Mouse (Mus musculus) ZHBTc4 (cell line): ENCODE measurements around the gene Slpi.

ENCODE experiments used
- DNase-seq: peaks from one replicate; pipeline ENCODE4 v3.0.0-alpha.2; 2011; ENCODE audit warnings: low read depth, low spot score

The Slpi gene

GRCm38 (mm10) chr2:164389020-164389419 lies at the start of gene Slpi:
Gene Slpi (minus strand): TSS chr2:164389095.
- DNase-seq, result peak; percentile 46

GRCm38 (mm10) chr2:164438257-164438656 lies 49.4 kb upstream of the Slpi start:
- no peak for DNase-seq

- no peak for DNase-seq
Measured at GRCm38 (mm10) chr2:164437710-164438109, 48.8 kb upstream of the Slpi start.

GRCm38 (mm10) chr2:164436961-164437360 lies 48.1 kb upstream of the Slpi start:
- DNase-seq, result no peak

- DNase-seq, result no peak
Measured at GRCm38 (mm10) chr2:164436215-164436913, 47.5 kb upstream of the Slpi start.

- DNase-seq, result peak; percentile 53
Measured at GRCm38 (mm10) chr2:164435216-164436090, 46.6 kb upstream of the Slpi start.

- DNase-seq, result no peak
Measured at GRCm38 (mm10) chr2:164434681-164435080, 45.8 kb upstream of the Slpi start.

GRCm38 (mm10) chr2:164433278-164433895 lies 44.5 kb upstream of the Slpi start:
- DNase-seq, result peak; percentile 68

GRCm38 (mm10) chr2:164432541-164433191 lies 43.8 kb upstream of the Slpi start:
- no peak for DNase-seq

GRCm38 (mm10) chr2:164431676-164432465 lies 43.0 kb upstream of the Slpi start:
- no peak for DNase-seq

GRCm38 (mm10) chr2:164430697-164431096 lies 41.8 kb upstream of the Slpi start:
- DNase-seq, result peak; percentile 77

- DNase-seq, result peak; percentile 51
Measured at GRCm38 (mm10) chr2:164429881-164430615, 41.2 kb upstream of the Slpi start.

- peak; percentile 78 for DNase-seq
Measured at GRCm38 (mm10) chr2:164428451-164428850, 39.6 kb upstream of the Slpi start.

GRCm38 (mm10) chr2:164426952-164427351 lies 38.1 kb upstream of the Slpi start:
- DNase-seq, result no peak

GRCm38 (mm10) chr2:164426121-164426520 lies 37.2 kb upstream of the Slpi start:
- peak; percentile 85 for DNase-seq

- DNase-seq, result no peak
Measured at GRCm38 (mm10) chr2:164425401-164425800, 36.5 kb upstream of the Slpi start.

- no peak for DNase-seq
Measured at GRCm38 (mm10) chr2:164424406-164424805, 35.5 kb upstream of the Slpi start.

GRCm38 (mm10) chr2:164423464-164423863 lies 34.6 kb upstream of the Slpi start:
- no peak for DNase-seq

- DNase-seq, result no peak
Measured at GRCm38 (mm10) chr2:164422675-164423393, 33.9 kb upstream of the Slpi start.

- DNase-seq, result no peak
Measured at GRCm38 (mm10) chr2:164421979-164422378, 33.1 kb upstream of the Slpi start.
